Mouse (Mus musculus) lung, postnatal 0 days (tissue): ENCODE results near the gene Ccl9. TPM values are rescaled to one million over a fixed set of nuclear protein-coding genes. Genes with fewer than 3 reads are reported as not detected.

ENCODE experiments used
- ATAC-seq: fragments of 200-750 bp; cut with Nextera tagmentation; 2 replicates; pipeline ENCODE4 v1.8.0; 2017; ENCODE audit warnings: moderate library complexity
- DNase-seq: peaks from one replicate; pipeline ENCODE4 v3.0.0-alpha.2; 2016; ENCODE audit warnings: low spot score
- H3K27ac ChIP-seq: fragments of 300-500 bp; sonication (generic); 2 replicates; pipeline ENCODE4 v1.5.1; 2014; ENCODE audit warnings: antibody characterized with exemption, mild to moderate bottlenecking, low read length, mixed read lengths
- H3K27me3 ChIP-seq: fragments of 300-500 bp; sonication (generic); replicated peaks from 2 replicates; pipeline ENCODE4 v1.6.1; 2014; ENCODE audit warnings: low read length, mixed read lengths; ENCODE audit not compliant: insufficient read depth
- H3K36me3 ChIP-seq: fragments of 300-500 bp; sonication (generic); 2 replicates; pipeline ENCODE4 v1.6.1; 2014; ENCODE audit warnings: low read length, mixed read lengths; ENCODE audit not compliant: insufficient read depth
- H3K4me1 ChIP-seq: fragments of 300-500 bp; sonication (generic); 2 replicates; pipeline ENCODE4 v1.6.1; 2014; ENCODE audit warnings: antibody characterized with exemption, low read depth, low read length, mixed read lengths; ENCODE audit not compliant: insufficient read depth
- H3K4me2 ChIP-seq: fragments of 300-500 bp; sonication (generic); replicated peaks from 2 replicates; pipeline ENCODE4 v1.6.1; 2014; ENCODE audit warnings: low read depth, mild to moderate bottlenecking, low read length, moderate library complexity, mixed read lengths
- H3K4me3 ChIP-seq: fragments of 300-500 bp; sonication (generic); 2 replicates; pipeline ENCODE4 v1.5.1; 2014; ENCODE audit warnings: low read depth, low read length
- H3K9ac ChIP-seq: fragments of 300-500 bp; sonication (generic); replicated peaks from 2 replicates; pipeline ENCODE4 v1.6.1; 2014; ENCODE audit warnings: low read depth, mild to moderate bottlenecking
- H3K9me3 ChIP-seq: fragments of 300-500 bp; sonication (generic); 2 replicates; pipeline ENCODE4 v1.6.1; 2016; ENCODE audit warnings: low read length, mixed read lengths
- CTCF ChIP-seq: IDR thresholded peaks from 2 replicates; pipeline ENCODE4 v1.5.1; 2016; ENCODE audit warnings: antibody characterized with exemption, mild to moderate bottlenecking
- EP300 ChIP-seq: IDR thresholded peaks from 2 replicates; pipeline ENCODE4 v1.6.1; 2016; ENCODE audit warnings: antibody characterized with exemption, mild to moderate bottlenecking, control low read depth
- WGBS: fragments of 180-500 bp; shearing (Covaris S2); extraction: QIAGEN DNeasy Blood & Tissue Kit; methylation state at CpG from one replicate; pipeline ENCODE4 v1.1.7; 2014; 5-methylcytosine and 5-hydroxymethylcytosine counted together
- polyA plus RNA-seq: library from polyadenylated mRNA; unstranded; fragments of >200 nt; fragmentation: Nextera tagmentation; extraction: Ambion mirVana; gene quantifications from 2 replicates; pipeline ENCODE4 v1.2.1, GENCODE M21; 2015

Ccl9 gene
- polyA plus RNA-seq, 1 experiment from 2014 or later = 29.8 TPM

GRCm38 (mm10) chr11:83595669-83596455, 17.4 kb upstream of the Ccl9 start:
- DNase-seq = peak; percentile 42
- no peak for ATAC-seq
- Histone ChIP-seq H3K9ac (no peak overlapping the region), H3K4me2 (no peak overlapping the region), H3K4me3 (no peak overlapping the region), H3K27ac (no peak overlapping the region), H3K27me3 (no peaks in the 10 kb centered on the region), H3K36me3 (no peaks in the 10 kb centered on the region), H3K4me1 (no peaks in the 10 kb centered on the region), H3K9me3 (no peaks in the 10 kb centered on the region)
- TF ChIP-seq EP300 (no peak), CTCF (no peak)
- 55% methylated on average over 7 of the region's 7 CpGs for WGBS

GRCm38 (mm10) chr11:83593453-83593852, 15.0 kb upstream of the Ccl9 start:
- TF ChIP-seq CTCF (no peak), EP300 (no peak)
- no peak for ATAC-seq
- H3K4me1 ChIP-seq = no peaks in the 10 kb centered on the region
- no peaks in the 10 kb centered on the region for H3K9me3 ChIP-seq
- no peak for DNase-seq
- no peak overlapping the region for H3K9ac ChIP-seq
- no peak overlapping the region for H3K4me3 ChIP-seq
- no peak overlapping the region for H3K4me2 ChIP-seq
- no peak overlapping the region for H3K27ac ChIP-seq
- H3K27me3 ChIP-seq = no peaks in the 10 kb centered on the region
- H3K36me3 ChIP-seq = no peaks in the 10 kb centered on the region
- 85% methylated on average over 5 of the region's 5 CpGs for WGBS

GRCm38 (mm10) chr11:83592853-83593252, 14.4 kb upstream of the Ccl9 start, which contains the start of gene Ccl6:
Gene Ccl6, minus strand, starts transcription at chr11:83593087.
- H3K27me3 ChIP-seq = no peaks in the 10 kb centered on the region
- H3K9me3 ChIP-seq = no peaks in the 10 kb centered on the region
- H3K27ac ChIP-seq = no peak within 1 kb of the TSS
- no peaks in the 10 kb centered on the region for H3K4me1 ChIP-seq
- H3K4me2 ChIP-seq = no peak within 1 kb of the TSS
- no peak within 1 kb of the TSS for H3K9ac ChIP-seq
- DNase-seq (peak; percentile 22), ATAC-seq (no peak)
- no peak within 1 kb of the TSS for H3K4me3 ChIP-seq
- TF ChIP-seq EP300 = no peak
- no peak for TF ChIP-seq CTCF
- 28% methylated on average over 2 of the region's 2 CpGs for WGBS
- no peaks in the 10 kb centered on the region for H3K36me3 ChIP-seq

GRCm38 (mm10) chr11:83584232-83584631, 5.8 kb upstream of the Ccl9 start:
- H3K36me3 ChIP-seq = no peaks in the 10 kb centered on the region
- H3K4me3 ChIP-seq = no peak overlapping the region
- H3K27ac ChIP-seq = no peak overlapping the region
- DNase-seq (no peak), ATAC-seq (no peak)
- H3K27me3 ChIP-seq = no peaks in the 10 kb centered on the region
- TF ChIP-seq EP300 = no peak
- H3K4me2 ChIP-seq = no peak overlapping the region
- H3K9me3 ChIP-seq = no peaks in the 10 kb centered on the region
- no peak overlapping the region for H3K9ac ChIP-seq
- no peaks in the 10 kb centered on the region for H3K4me1 ChIP-seq
- WGBS = 71% methylated on average over 2 of the region's 2 CpGs

- Histone ChIP-seq H3K4me1 (no peaks in the 10 kb centered on the region), H3K27me3 (no peaks in the 10 kb centered on the region), H3K36me3 (no peaks in the 10 kb centered on the region), H3K9ac (no peak overlapping the region), H3K4me3 (no peak overlapping the region), H3K9me3 (no peaks in the 10 kb centered on the region), H3K27ac (no peak overlapping the region), H3K4me2 (no peak overlapping the region)
- ATAC-seq = no peak
- no peak for DNase-seq
- TF ChIP-seq CTCF (no peak), EP300 (no peak)
These were observed 5.0 kb upstream of the Ccl9 start for GRCm38 (mm10) chr11:83583450-83583754.

- no peak overlapping the region for H3K9ac ChIP-seq
- DNase-seq (no peak), ATAC-seq (no peak)
- no peaks in the 10 kb centered on the region for H3K4me1 ChIP-seq
- H3K9me3 ChIP-seq = no peaks in the 10 kb centered on the region
- no peak overlapping the region for H3K4me3 ChIP-seq
- WGBS = 37% methylated on average over 4 of the region's 4 CpGs
- no peaks in the 10 kb centered on the region for H3K36me3 ChIP-seq
- no peaks in the 10 kb centered on the region for H3K27me3 ChIP-seq
- no peak overlapping the region for H3K4me2 ChIP-seq
- TF ChIP-seq EP300 (no peak), CTCF (no peak)
- H3K27ac ChIP-seq = no peak overlapping the region
These were observed 4.4 kb upstream of the Ccl9 start for GRCm38 (mm10) chr11:83582626-83583449.
